Mouse (Mus musculus): ENCODE data around the gene Adam15.

The Adam15 gene

DNA sequence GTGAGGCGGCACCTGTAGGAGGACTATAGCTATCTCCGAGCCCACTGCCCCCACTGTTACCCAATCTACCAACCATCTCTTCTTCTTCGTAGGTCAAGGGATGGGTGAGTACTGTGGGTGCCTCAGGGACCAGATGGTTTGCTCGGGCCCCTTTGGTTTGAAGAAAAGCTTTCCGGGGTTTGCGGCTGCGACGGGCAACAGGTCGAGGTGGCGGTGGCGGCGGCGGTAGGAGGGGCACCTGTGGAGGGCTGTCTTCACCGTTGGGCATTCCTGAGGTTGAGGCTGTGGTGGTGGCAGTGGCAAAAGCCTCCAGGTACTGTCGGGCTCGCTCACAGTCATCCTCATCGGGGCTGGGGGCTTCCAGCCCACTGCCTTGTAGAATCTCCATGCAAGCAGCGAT is 30.9 kb upstream of the Adam15 start:
- TF ChIP-seq CTCF (conservative IDR thresholded peaks at IDR 0.05; ENCODE audit: low read length), result no peak
- TF ChIP-seq NANOG (IDR thresholded peaks at IDR 0.05; ENCODE audit: borderline replicate concordance, low read length), result no peak
- no peak for TF ChIP-seq POU5F1 (IDR thresholded peaks at IDR 0.05; ENCODE audit: borderline replicate concordance, low read length)
- peaks cover 18% of the 10 kb centered on the region for H3K36me3 ChIP-seq (ENCODE audit: insufficient read depth, low read length)
- no peaks in the 10 kb centered on the region for H3K9me3 ChIP-seq (ENCODE audit: low read length)
- H3K4me3 ChIP-seq (replicated peaks; ENCODE audit: low read length), result peak overlapping the region; percentile 78
- peaks cover 28% of the 10 kb centered on the region for H3K27me3 ChIP-seq (ENCODE audit: insufficient read depth, low read length)
- peaks cover 94% of the 10 kb centered on the region for H3K4me1 ChIP-seq (replicated peaks; ENCODE audit: low read depth, low read length)

- TF ChIP-seq POU5F1 (IDR thresholded peaks at IDR 0.05; ENCODE audit: borderline replicate concordance, low read length), result no peak
- no peak for TF ChIP-seq NANOG (IDR thresholded peaks at IDR 0.05; ENCODE audit: borderline replicate concordance, low read length)
- no peak for TF ChIP-seq CTCF (conservative IDR thresholded peaks at IDR 0.05; ENCODE audit: low read length)
- Histone ChIP-seq H3K4me1 (replicated peaks; ENCODE audit: low read depth, low read length) (peaks cover 90% of the 10 kb centered on the region), H3K27me3 (ENCODE audit: insufficient read depth, low read length) (peaks cover 24% of the 10 kb centered on the region), H3K4me3 (replicated peaks; ENCODE audit: low read length) (peak overlapping the region; percentile 78), H3K9me3 (ENCODE audit: low read length) (no peaks in the 10 kb centered on the region), H3K36me3 (ENCODE audit: insufficient read depth, low read length) (peaks cover 18% of the 10 kb centered on the region)
These were observed 30.5 kb upstream of the Adam15 start for GRCm38 (mm10) chr3:89380291-89380690.

- no peak for TF ChIP-seq CTCF (conservative IDR thresholded peaks at IDR 0.05; ENCODE audit: low read length)
- no peak for TF ChIP-seq NANOG (IDR thresholded peaks at IDR 0.05; ENCODE audit: borderline replicate concordance, low read length)
- no peak for TF ChIP-seq POU5F1 (IDR thresholded peaks at IDR 0.05; ENCODE audit: borderline replicate concordance, low read length)
- Histone ChIP-seq H3K27me3 (ENCODE audit: insufficient read depth, low read length) (peaks cover 22% of the 10 kb centered on the region), H3K9me3 (ENCODE audit: low read length) (no peaks in the 10 kb centered on the region)
These were observed 29.8 kb upstream of the Adam15 start for GRCm38 (mm10) chr3:89379388-89380131.

GRCm38 (mm10) chr3:89378394-89379067 is 28.7 kb upstream of the Adam15 start:
- H3K9me3 ChIP-seq (ENCODE audit: low read length), result no peaks in the 10 kb centered on the region
- peaks cover 90% of the 10 kb centered on the region for H3K4me1 ChIP-seq (replicated peaks; ENCODE audit: low read depth, low read length)

More at GRCm38 (mm10) chr3:89379388-89380131, 29.8 kb upstream of the Adam15 start:
- H3K4me3 ChIP-seq (replicated peaks; ENCODE audit: low read length), result peak overlapping the region; percentile 78
- peaks cover 18% of the 10 kb centered on the region for H3K36me3 ChIP-seq (ENCODE audit: insufficient read depth, low read length)
- H3K4me1 ChIP-seq (replicated peaks; ENCODE audit: low read depth, low read length), result peaks cover 90% of the 10 kb centered on the region

DNA sequence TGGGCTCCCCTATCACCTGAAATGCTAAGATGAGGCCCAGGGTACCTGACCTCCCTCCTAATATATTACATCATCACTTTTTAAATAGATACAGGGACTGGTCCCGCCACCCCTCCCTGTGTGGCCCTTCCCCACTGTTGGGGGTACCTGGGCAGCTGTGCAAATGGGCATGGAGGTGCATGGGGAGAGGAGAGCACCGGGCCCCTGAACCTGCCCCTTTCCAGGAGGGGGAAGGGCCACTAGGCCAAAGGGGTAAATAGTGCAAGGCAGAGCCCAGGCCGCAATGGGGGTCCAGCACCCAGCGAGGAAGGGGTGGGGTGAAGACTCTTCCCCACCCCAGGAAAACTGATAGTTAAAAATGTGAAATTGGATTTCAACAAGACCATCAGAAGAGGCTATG is 28.0 kb upstream of the Adam15 start:
- TF ChIP-seq CTCF (conservative IDR thresholded peaks at IDR 0.05; ENCODE audit: low read length) (no peak), NANOG (IDR thresholded peaks at IDR 0.05; ENCODE audit: borderline replicate concordance, low read length) (no peak), POU5F1 (IDR thresholded peaks at IDR 0.05; ENCODE audit: borderline replicate concordance, low read length) (no peak)
- peaks cover 18% of the 10 kb centered on the region for H3K36me3 ChIP-seq (ENCODE audit: insufficient read depth, low read length)
- peak overlapping the region; percentile 78 for H3K4me3 ChIP-seq (replicated peaks; ENCODE audit: low read length)
- peaks cover 22% of the 10 kb centered on the region for H3K27me3 ChIP-seq (ENCODE audit: insufficient read depth, low read length)
- no peaks in the 10 kb centered on the region for H3K9me3 ChIP-seq (ENCODE audit: low read length)
- peaks cover 90% of the 10 kb centered on the region for H3K4me1 ChIP-seq (replicated peaks; ENCODE audit: low read depth, low read length)

More at GRCm38 (mm10) chr3:89378394-89379067, 28.7 kb upstream of the Adam15 start:
- peaks cover 22% of the 10 kb centered on the region for H3K27me3 ChIP-seq (ENCODE audit: insufficient read depth, low read length)
- TF ChIP-seq POU5F1 (IDR thresholded peaks at IDR 0.05; ENCODE audit: borderline replicate concordance, low read length) (no peak), CTCF (conservative IDR thresholded peaks at IDR 0.05; ENCODE audit: low read length) (peak; percentile 87)
- peak overlapping the region; percentile 78 for H3K4me3 ChIP-seq (replicated peaks; ENCODE audit: low read length)
- H3K36me3 ChIP-seq (ENCODE audit: insufficient read depth, low read length), result peaks cover 18% of the 10 kb centered on the region

DNA sequence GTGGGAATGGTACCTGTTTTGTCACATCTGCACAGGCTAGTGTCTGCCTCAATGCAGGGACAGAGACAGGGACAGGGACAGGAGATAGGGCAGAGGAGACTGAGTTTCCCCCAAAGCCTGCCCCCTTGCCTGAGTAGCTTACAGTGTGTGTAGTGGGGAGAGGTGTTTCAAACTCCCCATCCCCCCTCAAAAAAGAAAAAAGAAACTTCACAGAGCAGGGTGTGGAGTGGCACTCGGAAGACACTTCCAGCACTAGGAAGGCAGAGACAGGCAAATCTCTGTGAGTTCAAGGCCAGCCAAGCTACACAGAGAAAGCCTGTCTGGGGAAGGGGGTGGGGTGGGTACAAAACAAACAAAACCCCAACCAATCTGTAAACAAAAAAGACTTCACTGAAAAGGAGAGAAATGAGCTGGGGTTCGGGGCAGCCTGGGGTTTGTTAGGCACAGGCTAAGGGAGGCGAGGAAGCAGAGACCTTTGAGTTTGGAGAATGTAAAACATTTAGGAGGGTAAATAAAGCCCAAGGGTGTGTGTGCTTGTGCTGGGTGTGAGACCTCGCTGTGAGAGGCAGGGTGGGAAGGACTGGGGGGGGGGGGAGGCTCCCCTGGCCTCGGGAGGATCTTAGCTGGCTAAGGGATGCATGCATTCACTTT is 23.9 kb upstream of the Adam15 start:
- no peak for TF ChIP-seq NANOG (IDR thresholded peaks at IDR 0.05; ENCODE audit: borderline replicate concordance, low read length)
- no peak for TF ChIP-seq POU5F1 (IDR thresholded peaks at IDR 0.05; ENCODE audit: borderline replicate concordance, low read length)
- no peak for TF ChIP-seq CTCF (conservative IDR thresholded peaks at IDR 0.05; ENCODE audit: low read length)
- Histone ChIP-seq H3K9me3 (ENCODE audit: low read length) (no peaks in the 10 kb centered on the region), H3K4me1 (replicated peaks; ENCODE audit: low read depth, low read length) (peaks cover 56% of the 10 kb centered on the region), H3K36me3 (ENCODE audit: insufficient read depth, low read length) (peaks cover 5% of the 10 kb centered on the region; the same call in 1 of the 2 replicates), H3K4me3 (replicated peaks; ENCODE audit: low read length) (no peak overlapping the region), H3K27me3 (ENCODE audit: insufficient read depth, low read length) (peaks cover 6% of the 10 kb centered on the region)

GRCm38 (mm10) chr3:89367338-89367737 is 17.5 kb upstream of the Adam15 start:
- peaks cover 59% of the 10 kb centered on the region for H3K27me3 ChIP-seq (ENCODE audit: insufficient read depth, low read length)
- TF ChIP-seq CTCF (conservative IDR thresholded peaks at IDR 0.05; ENCODE audit: low read length), result no peak
- TF ChIP-seq POU5F1 (IDR thresholded peaks at IDR 0.05; ENCODE audit: borderline replicate concordance, low read length), result no peak
- TF ChIP-seq NANOG (IDR thresholded peaks at IDR 0.05; ENCODE audit: borderline replicate concordance, low read length), result no peak
- H3K4me1 ChIP-seq (replicated peaks; ENCODE audit: low read depth, low read length), result peaks cover 34% of the 10 kb centered on the region
- H3K9me3 ChIP-seq (ENCODE audit: low read length), result no peaks in the 10 kb centered on the region
- H3K4me3 ChIP-seq (replicated peaks; ENCODE audit: low read length), result no peak overlapping the region
- no peaks in the 10 kb centered on the region for H3K36me3 ChIP-seq (ENCODE audit: insufficient read depth, low read length)
